ENCODE assay signal across 14 mouse cellular contexts in the genomic region with DNA sequence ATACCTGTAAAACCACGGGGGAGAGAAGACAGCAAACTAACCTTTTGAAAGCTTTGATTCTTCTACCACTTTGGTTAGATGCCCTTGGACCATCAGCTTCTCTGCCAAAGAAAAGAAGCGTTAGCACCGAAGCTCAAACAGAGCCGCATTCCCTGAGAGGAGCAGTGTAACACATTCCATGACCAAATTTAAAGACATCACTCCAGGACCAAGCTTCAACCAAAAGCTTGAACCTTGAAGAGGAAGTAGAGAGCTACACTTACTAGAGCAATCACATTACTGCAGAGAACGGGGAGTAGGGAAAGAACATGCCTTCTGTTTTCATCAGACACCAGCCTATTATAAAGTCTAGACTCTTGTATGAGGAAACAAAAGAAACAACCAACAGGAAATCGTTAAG.
DNase-seq lines count a peak whose midpoint lies in the region; ATAC-seq and TF ChIP-seq lines count a peak whose summit lies in the region.
"Had no signal": no experiment of that assay in that cellular context is flagged by ENCODE, and none has a peak within 500 bp of the region (broad histone marks: within the 10 kb centered on the region; RNA-seq: fewer than 3 reads in every experiment).

No protein-coding gene starts in this region.

- H3K4me2 ChIP-seq in lung, embryonic 14.5 days = no peak overlapping the region
- H3K4me2 ChIP-seq in limb, embryonic 13.5 days (replicated peaks) = no peak overlapping the region
- no peak overlapping the region for H3K4me2 ChIP-seq in forebrain, postnatal 0 days (ENCODE audit: low read depth)
- H3K4me2 ChIP-seq: liver, embryonic 11.5 days; neural tube, embryonic 13.5 days had no signal

- H3K9ac ChIP-seq in lung, embryonic 14.5 days = no peak overlapping the region
- H3K9ac ChIP-seq in limb, embryonic 13.5 days = no peak overlapping the region
- no peak overlapping the region for H3K9ac ChIP-seq in forebrain, postnatal 0 days
- H3K9ac ChIP-seq: neural tube, embryonic 13.5 days had no signal

- H3K4me3 ChIP-seq in heart, embryonic 10.5 days = peak overlapping the region; percentile 48
- H3K4me3 ChIP-seq in lung, embryonic 14.5 days (ENCODE audit: low read depth, low read length) = no peak overlapping the region
- H3K4me3 ChIP-seq in lung, adult 2 months (replicated peaks; ENCODE audit: extremely low read depth, low read depth, low read length) = no peak overlapping the region
- H3K4me3 ChIP-seq in embryonic fibroblast, embryonic 13.5 days (ENCODE audit: insufficient read depth, low read length) = no peak overlapping the region
- no peak overlapping the region for H3K4me3 ChIP-seq in limb, embryonic 13.5 days
- H3K4me3 ChIP-seq in forebrain, postnatal 0 days (ENCODE audit: low read depth, low read length) = no peak overlapping the region
- H3K4me3 ChIP-seq: embryonic facial prominence, embryonic 10.5 days; neural tube, embryonic 13.5 days had no signal

- DNase-seq in heart, embryonic 10.5 days (ENCODE audit: low spot score) = no peak
- no peak for DNase-seq in heart, postnatal 14 days
- no peak for DNase-seq in lung, embryonic 14.5 days
- no peak for DNase-seq in lung, adult 2 months
- no peak for DNase-seq in urinary bladder, adult 18-20 months (ENCODE audit: low spot score in 2 of 2)
- DNase-seq in forebrain, postnatal 0 days = no peak
- DNase-seq: adrenal gland, postnatal 25 days; cerebellum, postnatal 25 days; kidney, postnatal 36 days had no signal

- intact Hi-C loops in heart, postnatal 14 days (cut with DNase I) = no loop called here

- H3K27ac ChIP-seq in heart, embryonic 10.5 days = peak overlapping the region; percentile 85
- peak overlapping the region; percentile 42; the same call in 1 of the 2 replicates for H3K27ac ChIP-seq in lung, embryonic 14.5 days (ENCODE audit: low read depth)
- peak overlapping the region; percentile 99 for H3K27ac ChIP-seq in embryonic fibroblast, embryonic 13.5 days (ENCODE audit: insufficient read depth, low read length)
- H3K27ac ChIP-seq in limb, embryonic 13.5 days = peak overlapping the region; percentile 33; the same call in 1 of the 2 replicates
- H3K27ac ChIP-seq in forebrain, postnatal 0 days (ENCODE audit: low read depth, low read length) = no peak overlapping the region
- H3K27ac ChIP-seq: embryonic facial prominence, embryonic 10.5 days; neural tube, embryonic 13.5 days had no signal

- ATAC-seq in lung, embryonic 14.5 days (ENCODE audit: insufficient read depth) = no peak
- no peak for ATAC-seq in limb, embryonic 13.5 days (ENCODE audit: low FRiP score, low read depth)
- no peak for ATAC-seq in forebrain, postnatal 0 days

- H3K4me1 ChIP-seq in heart, embryonic 10.5 days = peaks cover 31% of the 10 kb centered on the region
- H3K4me1 ChIP-seq in lung, embryonic 14.5 days (ENCODE audit: insufficient read depth) = no peaks in the 10 kb centered on the region
- peaks cover 5% of the 10 kb centered on the region for H3K4me1 ChIP-seq in lung, adult 2 months (ENCODE audit: control insufficient read depth, insufficient read depth, low read length)
- H3K4me1 ChIP-seq in embryonic fibroblast, embryonic 13.5 days (ENCODE audit: control insufficient read depth, insufficient read depth, low read length) = peaks cover 7% of the 10 kb centered on the region; the same call in 1 of the 2 replicates
- H3K4me1 ChIP-seq in limb, embryonic 13.5 days = peaks cover 10% of the 10 kb centered on the region
- no peaks in the 10 kb centered on the region for H3K4me1 ChIP-seq in forebrain, postnatal 0 days (ENCODE audit: insufficient read depth)
- H3K4me1 ChIP-seq: embryonic facial prominence, embryonic 10.5 days; neural tube, embryonic 13.5 days had no signal

- no peaks in the 10 kb centered on the region for H3K27me3 ChIP-seq in heart, embryonic 10.5 days (ENCODE audit: insufficient read depth, poor library complexity, severe bottlenecking)
- no peaks in the 10 kb centered on the region for H3K27me3 ChIP-seq in lung, embryonic 14.5 days (ENCODE audit: insufficient read depth, low read length)
- H3K27me3 ChIP-seq in limb, embryonic 13.5 days = no peaks in the 10 kb centered on the region
- H3K27me3 ChIP-seq in forebrain, postnatal 0 days (ENCODE audit: insufficient read depth, low read length) = no peaks in the 10 kb centered on the region
- H3K27me3 ChIP-seq: neural tube, embryonic 13.5 days had no signal

- H3K36me3 ChIP-seq in heart, embryonic 10.5 days = peaks cover 10% of the 10 kb centered on the region; the same call in 1 of the 2 replicates
- peaks cover 16% of the 10 kb centered on the region; the same call in 1 of the 2 replicates for H3K36me3 ChIP-seq in lung, embryonic 14.5 days (ENCODE audit: insufficient read depth)
- H3K36me3 ChIP-seq in limb, embryonic 13.5 days = no peaks in the 10 kb centered on the region; the same call in 1 of the 2 replicates
- H3K36me3 ChIP-seq in forebrain, postnatal 0 days (ENCODE audit: insufficient read depth) = no peaks in the 10 kb centered on the region

- TF ChIP-seq POLR2A in lung, adult 2 months (IDR thresholded peaks at IDR 0.05; ENCODE audit: borderline replicate concordance, extremely low read depth, low read depth, low read length) = no peak
- TF ChIP-seq POLR2A in embryonic fibroblast, embryonic 13.5 days (IDR thresholded peaks at IDR 0.05; ENCODE audit: low read depth, low read length) = no peak

- WGBS in heart, embryonic 10.5 days = 51% methylated on average over 6 of the region's 6 CpGs
- WGBS in lung, embryonic 14.5 days = 75% methylated on average over 6 of the region's 6 CpGs
- 52% methylated on average over 6 of the region's 6 CpGs for WGBS in lung, adult 2 months
- WGBS in limb, embryonic 13.5 days = 69% methylated on average over 6 of the region's 6 CpGs
- WGBS in forebrain, postnatal 0 days = 57% methylated on average over 6 of the region's 6 CpGs

- H3K9me3 ChIP-seq in heart, embryonic 10.5 days = no peaks in the 10 kb centered on the region
- no peaks in the 10 kb centered on the region for H3K9me3 ChIP-seq in lung, embryonic 14.5 days (ENCODE audit: low read depth, low read length)
- no peaks in the 10 kb centered on the region for H3K9me3 ChIP-seq in limb, embryonic 13.5 days
- no peaks in the 10 kb centered on the region for H3K9me3 ChIP-seq in forebrain, postnatal 0 days (ENCODE audit: low read length)
- H3K9me3 ChIP-seq: embryonic facial prominence, embryonic 10.5 days; neural tube, embryonic 13.5 days had no signal

- TF ChIP-seq CTCF in lung, embryonic 14.5 days (IDR thresholded peaks at IDR 0.05; ENCODE audit: low read depth) = no peak
- TF ChIP-seq CTCF in lung, adult 2 months (IDR thresholded peaks at IDR 0.05; ENCODE audit: insufficient read depth, low read length) = no peak
- TF ChIP-seq CTCF in embryonic fibroblast, embryonic 13.5 days (IDR thresholded peaks at IDR 0.05; ENCODE audit: borderline replicate concordance, insufficient read depth, low read length) = no peak
- TF ChIP-seq CTCF in forebrain, postnatal 0 days (IDR thresholded peaks at IDR 0.05; ENCODE audit: low read depth) = no peak
